Mouse (Mus musculus): ENCODE data around the gene Pex11g.

The Pex11g gene

GRCm38 (mm10) chr8:3481605-3482004 lies 14.1 kb upstream of the Pex11g start:
- no peak for DNase-seq (ENCODE audit: low read depth, low spot score)

- DNase-seq (ENCODE audit: low read depth, low spot score) = no peak
Observed at GRCm38 (mm10) chr8:3480221-3480785, 12.8 kb upstream of the Pex11g start.

- no peak for DNase-seq (ENCODE audit: low read depth, low spot score)
Observed at GRCm38 (mm10) chr8:3475715-3476429, 8.4 kb upstream of the Pex11g start.

GRCm38 (mm10) chr8:3470562-3470961 lies 3.1 kb upstream of the Pex11g start, which contains the start of gene Tex45:
Tex45 (plus strand) TSS chr8:3470862.
- DNase-seq (ENCODE audit: low read depth, low spot score) = no peak

- no peak for DNase-seq (ENCODE audit: low read depth, low spot score)
Observed at GRCm38 (mm10) chr8:3468838-3469237, 1.4 kb upstream of the Pex11g start.

GRCm38 (mm10) chr8:3467886-3468545 lies 536 bp upstream of the Pex11g start:
- DNase-seq (ENCODE audit: low read depth, low spot score) = no peak

GRCm38 (mm10) chr8:3464309-3464708 lies 3.2 kb downstream of the Pex11g start:
- DNase-seq (ENCODE audit: low read depth, low spot score) = no peak

GRCm38 (mm10) chr8:3463248-3463647 lies 4.2 kb downstream of the Pex11g start:
- no peak for DNase-seq (ENCODE audit: low read depth, low spot score)

GRCm38 (mm10) chr8:3451992-3452391 lies 15.5 kb downstream of the Pex11g start:
- DNase-seq (ENCODE audit: low read depth, low spot score) = no peak

- DNase-seq (ENCODE audit: low read depth, low spot score) = peak; percentile 25
Observed at GRCm38 (mm10) chr8:3450670-3451069, 16.8 kb downstream of the Pex11g start.

GRCm38 (mm10) chr8:3449226-3449625 lies 18.3 kb downstream of the Pex11g start:
- DNase-seq (ENCODE audit: low read depth, low spot score) = no peak

- no peak for DNase-seq (ENCODE audit: low read depth, low spot score)
Observed at GRCm38 (mm10) chr8:3439510-3439909, 28.0 kb downstream of the Pex11g start.

GRCm38 (mm10) chr8:3436492-3436891 lies 31.0 kb downstream of the Pex11g start:
- no peak for DNase-seq (ENCODE audit: low read depth, low spot score)

GRCm38 (mm10) chr8:3431113-3431512 lies 36.4 kb downstream of the Pex11g start:
- no peak for DNase-seq (ENCODE audit: low read depth, low spot score)

- no peak for DNase-seq (ENCODE audit: low read depth, low spot score)
Observed at GRCm38 (mm10) chr8:3429966-3430365, 37.5 kb downstream of the Pex11g start.

GRCm38 (mm10) chr8:3428426-3428825 lies 39.1 kb downstream of the Pex11g start:
- no peak for DNase-seq (ENCODE audit: low read depth, low spot score)

GRCm38 (mm10) chr8:3426211-3426610 lies 41.3 kb downstream of the Pex11g start:
- no peak for DNase-seq (ENCODE audit: low read depth, low spot score)

- no peak for DNase-seq (ENCODE audit: low read depth, low spot score)
Observed at GRCm38 (mm10) chr8:3425217-3425616, 42.3 kb downstream of the Pex11g start.

- DNase-seq (ENCODE audit: low read depth, low spot score) = no peak
Observed at GRCm38 (mm10) chr8:3421507-3421906, 46.0 kb downstream of the Pex11g start.

- DNase-seq (ENCODE audit: low read depth, low spot score) = no peak
Observed at GRCm38 (mm10) chr8:3420105-3420706, 47.3 kb downstream of the Pex11g start.

GRCm38 (mm10) chr8:3418101-3418500 lies 49.4 kb downstream of the Pex11g start:
- DNase-seq (ENCODE audit: low read depth, low spot score) = no peak

GRCm38 (mm10) chr8:3417455-3417854 lies 50.0 kb downstream of the Pex11g start:
- DNase-seq (ENCODE audit: low read depth, low spot score) = no peak
